Mouse (Mus musculus) liver, embryonic 14.5 days (tissue): Measurements from ENCODE around the gene Pgs1.

ENCODE experiments used
- CTCF ChIP-seq: IDR thresholded peaks from 2 replicates; pipeline ENCODE4 v1.5.1; 2016; ENCODE audit warnings: antibody characterized with exemption, low read depth, control low read depth
- EP300 ChIP-seq: IDR thresholded peaks from 2 replicates; pipeline ENCODE4 v1.6.1; 2016; ENCODE audit warnings: antibody characterized with exemption, low read depth

- TF ChIP-seq CTCF (no peak), EP300 (no peak)
These were observed 12.3 kb downstream of the Pgs1 start for GRCm38 (mm10) chr11:117998356-117998755.
